Mouse (Mus musculus) embryonic facial prominence, embryonic 11.5 days (tissue): ENCODE measurements around the gene Tex21. TPM values are rescaled to one million over a fixed set of nuclear protein-coding genes. Genes with fewer than 3 reads are reported as not detected.
A peak's percentile ranks its signal among the peaks of the same experiment; 100 is the strongest.

ENCODE experiments used
- ATAC-seq: fragments of 200-750 bp; cut with Nextera tagmentation; replicated peaks from 2 replicates; pipeline ENCODE4 v1.8.0; 2017; ENCODE audit warnings: low read depth; ENCODE audit not compliant: insufficient number of reproducible peaks, low FRiP score, low TSS enrichment
- DNase-seq: peaks from one replicate; pipeline ENCODE4 v3.0.0-alpha.2; 2015; ENCODE audit warnings: low spot score
- H3K27ac ChIP-seq: fragments of 300-500 bp; sonication (generic); replicated peaks from 2 replicates; pipeline ENCODE4 v1.5.1; 2014; ENCODE audit warnings: mild to moderate bottlenecking, low read depth, low read length, control low read depth
- H3K27me3 ChIP-seq: fragments of 300-500 bp; sonication (generic); 2 replicates; pipeline ENCODE4 v1.6.1; 2014; ENCODE audit warnings: mild to moderate bottlenecking, low read length, moderate library complexity, mixed read lengths; ENCODE audit not compliant: control insufficient read depth, insufficient read depth
- H3K36me3 ChIP-seq: fragments of 300-500 bp; sonication (generic); replicated peaks from 2 replicates; pipeline ENCODE4 v1.6.1; 2014; ENCODE audit warnings: low read depth, mild to moderate bottlenecking, low read length, moderate library complexity, mixed read lengths; ENCODE audit not compliant: control insufficient read depth, insufficient read depth
- H3K4me1 ChIP-seq: fragments of 300-500 bp; sonication (generic); 2 replicates; pipeline ENCODE4 v1.6.1; 2014; ENCODE audit warnings: low read length, mixed read lengths; ENCODE audit not compliant: control insufficient read depth, insufficient read depth
- H3K4me2 ChIP-seq: fragments of 300-500 bp; sonication (generic); 2 replicates; pipeline ENCODE4 v1.6.1; 2014; ENCODE audit warnings: low read depth, mild to moderate bottlenecking, control low read depth, low read length, moderate library complexity
- H3K4me3 ChIP-seq: fragments of 300-500 bp; sonication (generic); 2 replicates; pipeline ENCODE4 v1.5.1; 2014; ENCODE audit warnings: low read depth, low read length, control low read depth
- H3K9ac ChIP-seq: fragments of 300-500 bp; sonication (generic); replicated peaks from 2 replicates; pipeline ENCODE4 v1.6.1; 2014; ENCODE audit warnings: mild to moderate bottlenecking, control low read depth, low read length
- H3K9me3 ChIP-seq: fragments of 300-500 bp; sonication (generic); replicated peaks from 2 replicates; pipeline ENCODE4 v1.6.1; 2016; ENCODE audit warnings: mild to moderate bottlenecking, low read length, inconsistent platforms, mixed read lengths; ENCODE audit not compliant: control insufficient read depth
- WGBS: fragments of 180-500 bp; shearing (Covaris S2); extraction: QIAGEN DNeasy Blood & Tissue Kit; methylation state at CpG from one replicate; pipeline ENCODE4 v1.1.7; 2014; 5-methylcytosine and 5-hydroxymethylcytosine counted together
- polyA plus RNA-seq: library from polyadenylated mRNA; unstranded; fragments of >200 nt; fragmentation: Nextera tagmentation; extraction: Ambion mirVana; gene quantifications from 2 replicates; pipeline ENCODE4 v1.2.1, GENCODE M21; 2014

Gene Tex21
- polyA plus RNA-seq = not detected in 2 replicates

GRCm38 (mm10) chr12:76246646-76247045 lies at the start of gene Tex21:
Gene Tex21 (minus strand): TSS chr12:76246746.
- Histone ChIP-seq H3K27me3 (no peaks in the 10 kb centered on the region), H3K9me3 (no peaks in the 10 kb centered on the region), H3K27ac (no peak within 1 kb of the TSS), H3K4me1 (no peaks in the 10 kb centered on the region), H3K4me2 (no peak within 1 kb of the TSS), H3K36me3 (no peaks in the 10 kb centered on the region), H3K9ac (no peak within 1 kb of the TSS), H3K4me3 (no peak within 1 kb of the TSS)
- WGBS = 85% methylated on average over 6 of the region's 6 CpGs
- DNase-seq (no peak), ATAC-seq (no peak)

DNA sequence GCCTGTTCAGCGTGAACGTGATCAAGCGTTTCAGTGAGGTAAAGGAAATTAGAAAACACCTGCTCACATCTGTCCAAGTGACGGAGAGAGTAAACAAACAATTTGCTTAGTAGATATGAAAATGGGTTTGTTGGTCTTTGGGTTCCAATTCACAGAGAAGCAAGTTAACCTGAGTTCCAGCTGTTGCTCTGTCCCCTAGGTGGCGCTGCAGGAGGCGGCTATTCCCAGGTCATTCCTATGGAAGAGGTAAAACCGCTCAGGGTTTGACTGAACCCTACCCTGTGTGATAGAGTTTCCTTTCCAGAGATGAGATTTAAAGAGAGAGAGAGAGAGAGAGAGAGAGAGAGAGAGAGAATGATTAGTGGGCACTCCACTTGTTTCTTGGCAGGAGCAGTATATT lies 46.6 kb upstream of the Tex21 start:
- no peak overlapping the region for H3K9ac ChIP-seq
- no peaks in the 10 kb centered on the region for H3K9me3 ChIP-seq
- DNase-seq (peak; percentile 64), ATAC-seq (no peak)
- H3K36me3 ChIP-seq = no peaks in the 10 kb centered on the region; the same call in 1 of the 2 replicates
- H3K4me1 ChIP-seq = no peaks in the 10 kb centered on the region
- H3K27me3 ChIP-seq = no peaks in the 10 kb centered on the region
- no peak overlapping the region for H3K4me3 ChIP-seq
- H3K27ac ChIP-seq = no peak overlapping the region
- 65% methylated on average over 7 of the region's 7 CpGs for WGBS
- H3K4me2 ChIP-seq = no peak overlapping the region

DNA sequence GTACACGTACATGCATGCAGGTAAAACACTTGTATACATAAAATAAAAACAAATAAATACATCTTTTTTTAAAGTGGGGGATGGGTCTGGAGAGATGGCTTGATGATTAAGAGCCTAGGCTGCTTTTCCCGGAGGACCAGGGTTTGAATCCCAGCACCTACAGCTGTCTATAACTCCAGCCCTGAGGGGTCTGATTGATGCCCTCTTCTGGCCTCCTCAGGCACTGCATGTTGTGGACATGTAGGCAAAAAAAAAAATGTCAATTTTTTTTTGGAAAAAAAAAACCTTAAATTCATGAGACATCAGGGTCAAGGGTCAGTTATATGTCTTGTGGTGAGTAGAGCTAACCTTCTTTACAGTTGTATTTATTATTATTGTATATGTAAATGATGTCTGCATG lies 43.7 kb upstream of the Tex21 start:
- H3K9me3 ChIP-seq = no peaks in the 10 kb centered on the region
- DNase-seq = peak; percentile 14
- no peak overlapping the region for H3K4me2 ChIP-seq
- 91% methylated on average over 2 of the region's 2 CpGs for WGBS
- H3K4me1 ChIP-seq = no peaks in the 10 kb centered on the region
- H3K4me3 ChIP-seq = no peak overlapping the region
- no peak for ATAC-seq
- H3K36me3 ChIP-seq = no peaks in the 10 kb centered on the region; the same call in 1 of the 2 replicates
- H3K27me3 ChIP-seq = no peaks in the 10 kb centered on the region
- H3K27ac ChIP-seq = no peak overlapping the region
- no peak overlapping the region for H3K9ac ChIP-seq

DNA sequence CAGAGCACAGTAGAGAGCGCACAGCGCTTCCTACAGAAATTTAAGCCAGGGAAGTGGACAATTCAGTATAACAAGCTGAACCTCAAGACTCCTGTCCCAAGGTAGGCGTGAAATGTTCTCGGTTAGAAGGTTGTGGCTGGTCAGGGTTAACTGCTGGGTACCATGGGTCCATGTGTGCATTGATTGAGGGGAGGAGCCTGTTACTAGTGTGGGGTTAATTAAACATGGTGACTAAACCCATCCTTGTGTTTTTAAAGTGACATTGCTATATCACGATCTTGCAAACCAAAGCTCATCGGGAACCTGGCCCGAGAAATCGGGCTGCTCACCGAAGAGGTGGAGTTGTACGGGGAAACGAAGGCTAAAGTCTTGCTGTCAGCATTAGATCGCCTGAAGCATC lies 42.9 kb upstream of the Tex21 start:
- DNase-seq = no peak
- no peak for ATAC-seq
- Histone ChIP-seq H3K4me3 (no peak overlapping the region), H3K27ac (no peak overlapping the region), H3K9me3 (no peaks in the 10 kb centered on the region), H3K27me3 (no peaks in the 10 kb centered on the region), H3K4me2 (no peak overlapping the region), H3K4me1 (no peaks in the 10 kb centered on the region), H3K36me3 (no peaks in the 10 kb centered on the region; the same call in 1 of the 2 replicates), H3K9ac (no peak overlapping the region)
- 94% methylated on average over 12 of the region's 12 CpGs for WGBS

DNA sequence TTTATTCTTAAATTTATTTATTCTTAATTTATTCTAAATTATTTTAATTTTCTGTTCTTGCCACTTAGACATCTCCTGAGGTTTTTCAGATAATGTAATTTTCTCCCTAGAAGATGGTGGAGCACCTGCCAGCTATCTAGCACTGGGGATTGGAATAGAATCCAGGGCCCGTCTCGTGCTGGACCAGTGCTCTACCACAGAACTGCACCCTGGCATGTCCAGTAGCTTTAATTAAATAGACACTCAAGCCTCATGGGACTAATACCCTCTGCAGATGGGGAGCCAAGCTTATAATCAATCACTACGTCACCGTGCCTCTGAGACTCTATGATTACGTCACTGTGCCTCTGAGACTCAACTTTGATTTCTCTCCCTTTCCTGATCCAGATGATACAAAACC lies 41.9 kb upstream of the Tex21 start:
- H3K4me1 ChIP-seq = no peaks in the 10 kb centered on the region
- H3K9ac ChIP-seq = no peak overlapping the region
- DNase-seq (no peak), ATAC-seq (no peak)
- no peak overlapping the region for H3K4me3 ChIP-seq
- 89% methylated on average over 5 of the region's 5 CpGs for WGBS
- H3K27ac ChIP-seq = no peak overlapping the region
- no peaks in the 10 kb centered on the region for H3K27me3 ChIP-seq
- H3K36me3 ChIP-seq = no peaks in the 10 kb centered on the region; the same call in 1 of the 2 replicates
- H3K4me2 ChIP-seq = no peak overlapping the region
- H3K9me3 ChIP-seq = no peaks in the 10 kb centered on the region

DNA sequence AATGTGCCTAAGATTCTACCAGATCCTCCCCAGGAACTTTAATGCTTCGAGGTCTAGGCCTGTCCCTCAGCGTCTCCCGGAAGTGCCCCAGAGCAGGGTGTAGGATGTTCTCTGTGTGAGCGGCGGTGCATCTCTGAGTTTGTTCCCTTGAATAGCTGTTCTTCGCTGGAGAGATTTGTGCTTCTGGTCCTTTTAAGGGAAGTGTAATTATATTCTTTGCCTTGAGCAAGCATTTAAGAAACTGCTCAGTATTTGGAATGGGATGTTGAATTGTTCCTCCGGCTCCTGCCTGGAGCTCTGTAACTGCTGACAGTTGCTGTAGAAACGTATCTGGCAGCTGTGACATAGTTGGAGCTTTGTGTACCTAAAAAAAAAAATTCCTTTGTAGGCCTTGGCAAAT lies 41.4 kb upstream of the Tex21 start:
- no peak overlapping the region for H3K9ac ChIP-seq
- H3K27ac ChIP-seq = no peak overlapping the region

DNA sequence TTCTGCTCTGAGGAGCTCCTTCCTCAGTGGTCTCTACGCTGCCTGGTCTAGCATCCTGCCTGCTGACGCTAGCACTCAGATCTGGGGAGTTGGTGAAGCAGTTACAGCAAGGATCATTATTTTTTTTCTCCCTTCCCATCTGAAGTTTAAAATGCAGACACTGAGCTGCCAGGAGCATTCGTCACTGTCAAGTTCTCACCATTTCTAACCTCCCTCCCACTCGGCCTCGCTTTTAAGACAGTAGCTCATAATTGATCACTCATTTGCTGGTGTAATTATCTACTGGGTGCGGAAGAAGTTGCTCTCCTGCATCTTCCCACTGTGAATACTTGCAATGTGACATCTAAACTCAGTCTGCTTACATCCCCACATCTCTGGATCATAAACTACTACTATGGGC lies 38.9 kb upstream of the Tex21 start:
- H3K36me3 ChIP-seq = no peaks in the 10 kb centered on the region
- H3K9me3 ChIP-seq = no peaks in the 10 kb centered on the region
- no peak overlapping the region for H3K4me2 ChIP-seq
- no peaks in the 10 kb centered on the region for H3K4me1 ChIP-seq
- no peak overlapping the region for H3K4me3 ChIP-seq
- DNase-seq (no peak), ATAC-seq (no peak)
- 86% methylated on average over 6 of the region's 6 CpGs for WGBS
- no peaks in the 10 kb centered on the region for H3K27me3 ChIP-seq
- H3K9ac ChIP-seq = no peak overlapping the region
- H3K27ac ChIP-seq = no peak overlapping the region

More for the DNA sequence above, 41.4 kb upstream of the Tex21 start:
- Histone ChIP-seq H3K27me3 (no peaks in the 10 kb centered on the region), H3K36me3 (no peaks in the 10 kb centered on the region; the same call in 1 of the 2 replicates), H3K9me3 (no peaks in the 10 kb centered on the region), H3K4me1 (no peaks in the 10 kb centered on the region), H3K4me2 (no peak overlapping the region), H3K4me3 (no peak overlapping the region)
- 81% methylated on average over 8 of the region's 8 CpGs for WGBS
- ATAC-seq (no peak), DNase-seq (no peak)

DNA sequence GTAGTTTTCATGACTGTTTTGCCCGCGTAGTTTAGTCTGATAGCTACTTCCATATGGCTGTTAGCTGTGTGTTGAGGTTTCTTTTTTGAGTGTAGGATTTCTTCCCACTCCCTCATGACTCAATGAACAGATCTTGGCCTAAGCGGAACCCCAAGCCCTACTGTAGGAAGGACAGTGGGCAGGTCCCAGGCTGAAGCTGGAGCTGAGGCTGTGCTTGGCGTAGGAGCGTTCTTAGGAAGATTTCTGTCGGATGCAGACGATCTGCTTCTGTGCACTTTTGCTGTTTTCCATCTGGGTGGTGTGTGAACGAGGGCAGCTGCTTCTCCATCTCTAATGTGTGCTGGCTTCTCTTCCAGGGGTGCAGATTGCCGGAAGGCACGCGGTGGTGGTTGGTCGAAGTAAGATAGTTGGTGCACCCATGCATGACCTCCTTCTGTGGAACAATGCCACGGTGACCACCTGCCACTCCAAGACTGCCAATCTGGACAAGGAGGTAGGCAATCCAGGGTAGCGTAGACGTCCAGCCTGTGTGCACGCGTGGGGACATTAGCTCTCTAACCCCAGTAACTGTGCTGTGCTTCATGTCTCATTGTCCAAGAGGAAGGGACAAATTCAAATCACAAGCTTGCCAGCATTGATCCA lies 36.1 kb upstream of the Tex21 start:
- ATAC-seq = no peak
- Histone ChIP-seq H3K4me1 (no peaks in the 10 kb centered on the region), H3K27me3 (no peaks in the 10 kb centered on the region), H3K27ac (no peak overlapping the region), H3K9ac (no peak overlapping the region), H3K9me3 (no peaks in the 10 kb centered on the region), H3K36me3 (no peaks in the 10 kb centered on the region), H3K4me2 (no peak overlapping the region), H3K4me3 (no peak overlapping the region)
- DNase-seq = no peak
- WGBS = 95% methylated on average over 17 of the region's 17 CpGs
